Mouse (Mus musculus): Measurements from ENCODE around the gene Rad9a. TPM values are rescaled to one million over a fixed set of nuclear protein-coding genes. Genes with fewer than 3 reads are reported as not detected.
A peak's percentile ranks its signal among the peaks of the same experiment; 100 is the strongest.

Rad9a gene
- total RNA-seq, 2 experiments from 2014 or later, result 7.2 to 10.1 TPM

GRCm38 (mm10) chr19:4166678-4167476, 34.6 kb downstream of the Rad9a start:
- DNase-seq (ENCODE audit: low spot score in 2 of 2), result no peak

GRCm38 (mm10) chr19:4164721-4165120, 36.7 kb downstream of the Rad9a start:
- no peak for DNase-seq (ENCODE audit: low spot score in 2 of 2)

GRCm38 (mm10) chr19:4164100-4164499, 37.4 kb downstream of the Rad9a start:
- no peak for DNase-seq (ENCODE audit: low spot score in 2 of 2)

- no peak for DNase-seq (ENCODE audit: low spot score in 2 of 2)
Observed at GRCm38 (mm10) chr19:4163543-4163887, 37.9 kb downstream of the Rad9a start.

GRCm38 (mm10) chr19:4162646-4163542, 38.6 kb downstream of the Rad9a start, which contains the start of gene Rps6kb2:
TSS of gene Rps6kb2 (minus strand) at chr19:4163354.
- peak; percentile 98 to 99 for DNase-seq (ENCODE audit: low spot score in 2 of 2)

- no peak for DNase-seq (ENCODE audit: low spot score in 2 of 2)
Observed at GRCm38 (mm10) chr19:4159049-4159448, 42.4 kb downstream of the Rad9a start.

GRCm38 (mm10) chr19:4156771-4157170, 44.7 kb downstream of the Rad9a start:
- no peak for DNase-seq (ENCODE audit: low spot score in 2 of 2)

GRCm38 (mm10) chr19:4156073-4156579, 45.3 kb downstream of the Rad9a start:
- DNase-seq (ENCODE audit: low spot score in 2 of 2), result no peak

- no peak for DNase-seq (ENCODE audit: low spot score in 2 of 2)
Observed at GRCm38 (mm10) chr19:4155223-4156072, 46.0 kb downstream of the Rad9a start.

- DNase-seq (ENCODE audit: low spot score in 2 of 2), result no peak
Observed at GRCm38 (mm10) chr19:4154437-4155222, 46.8 kb downstream of the Rad9a start.

- no peak for DNase-seq (ENCODE audit: low spot score in 2 of 2)
Observed at GRCm38 (mm10) chr19:4153232-4153654, 48.2 kb downstream of the Rad9a start, which contains the start of gene Ptprcap. TSS of gene Ptprcap (plus strand) at chr19:4153604.

- no peak for DNase-seq (ENCODE audit: low spot score in 2 of 2)
Observed at GRCm38 (mm10) chr19:4152445-4153231, 48.8 kb downstream of the Rad9a start.

- no peak for DNase-seq (ENCODE audit: low spot score in 2 of 2)
Observed at GRCm38 (mm10) chr19:4151898-4152297, 49.6 kb downstream of the Rad9a start.

GRCm38 (mm10) chr19:4151488-4151860, 50.0 kb downstream of the Rad9a start:
- no peak for DNase-seq (ENCODE audit: low spot score in 2 of 2)

GRCm38 (mm10) chr19:4150567-4151487, 50.6 kb downstream of the Rad9a start:
- no peak for DNase-seq (ENCODE audit: low spot score in 2 of 2)

- no peak for DNase-seq (ENCODE audit: low spot score in 2 of 2)
Observed at GRCm38 (mm10) chr19:4149764-4150461, 51.5 kb downstream of the Rad9a start.

- no peak for DNase-seq (ENCODE audit: low spot score in 2 of 2)
Observed at GRCm38 (mm10) chr19:4149283-4149682, 52.2 kb downstream of the Rad9a start.

- no peak for DNase-seq (ENCODE audit: low spot score in 2 of 2)
Observed at GRCm38 (mm10) chr19:4148819-4149218, 52.6 kb downstream of the Rad9a start.
